In the genomic region with DNA sequence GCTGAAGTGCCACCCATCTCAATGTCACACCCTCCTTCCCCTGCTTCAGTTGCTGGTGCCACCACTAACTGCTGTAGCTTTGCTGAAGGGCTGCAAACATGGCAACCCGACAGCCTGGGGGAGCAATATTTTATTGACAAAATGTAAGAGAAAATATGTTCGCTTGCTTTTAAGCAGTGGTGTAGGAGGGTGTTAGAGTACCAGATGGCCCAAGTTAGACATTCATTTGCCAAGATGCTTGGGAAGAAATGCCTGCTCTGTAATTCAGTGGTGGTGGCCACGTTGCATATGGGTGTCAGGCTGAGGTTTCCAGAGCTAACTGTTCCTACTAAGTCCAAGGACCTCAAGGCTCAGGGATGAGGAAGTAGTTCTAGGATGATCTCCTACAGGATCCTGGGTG, we compare ENCODE assay signal across 20 mouse cellular contexts.
DNase-seq lines count a peak whose midpoint lies in the region; ATAC-seq and TF ChIP-seq lines count a peak whose summit lies in the region.
"Had no signal": no experiment of that assay in that cellular context is flagged by ENCODE, and none has a peak within 500 bp of the region (broad histone marks: within the 10 kb centered on the region; RNA-seq: fewer than 3 reads in every experiment).

No protein-coding gene starts in this region.

- no peaks in the 10 kb centered on the region for H3K36me3 ChIP-seq in forebrain, embryonic 14.5 days (ENCODE audit: control insufficient read depth, insufficient read depth, low read length)
- no peaks in the 10 kb centered on the region for H3K36me3 ChIP-seq in forebrain, embryonic 13.5 days (ENCODE audit: poor library complexity, severe bottlenecking)
- no peaks in the 10 kb centered on the region for H3K36me3 ChIP-seq in liver, postnatal 0 days (replicated peaks; ENCODE audit: insufficient read depth, low read length)
- H3K36me3 ChIP-seq: embryonic facial prominence, embryonic 10.5 days; limb, embryonic 10.5 days; lung, embryonic 15.5 days; midbrain, embryonic 15.5 days had no signal

- H3K4me2 ChIP-seq in forebrain, embryonic 14.5 days (ENCODE audit: low read length), result no peak overlapping the region
- H3K4me2 ChIP-seq in forebrain, embryonic 13.5 days, result no peak overlapping the region
- H3K4me2 ChIP-seq in liver, postnatal 0 days (ENCODE audit: low read depth, low read length), result no peak overlapping the region
- H3K4me2 ChIP-seq: liver, embryonic 11.5 days; lung, embryonic 15.5 days; midbrain, embryonic 15.5 days had no signal

- H3K27me3 ChIP-seq in forebrain, embryonic 14.5 days (replicated peaks; ENCODE audit: control insufficient read depth, insufficient read depth, low read length), result no peaks in the 10 kb centered on the region
- H3K27me3 ChIP-seq in forebrain, embryonic 13.5 days, result no peaks in the 10 kb centered on the region
- no peaks in the 10 kb centered on the region for H3K27me3 ChIP-seq in liver, postnatal 0 days (ENCODE audit: insufficient read depth, low read length)
- H3K27me3 ChIP-seq: lung, embryonic 15.5 days; megakaryocyte, embryonic 14.5 days; midbrain, embryonic 15.5 days had no signal

- intact Hi-C loops in left cerebral cortex, adult 2 months (cut with DNase I), result loop anchor here (10.0 kb wide), 2 partner anchors 485 to 645 kb away; partner anchors contain the start of gene Tox3
- intact Hi-C loops in left cerebral cortex, postnatal 36 days (cut with DNase I), result loop anchor here (10.0 kb wide), 1 partner anchor 485 kb away; the partner anchor contains the start of gene Tox3

- no peak for ATAC-seq in forebrain, embryonic 14.5 days
- ATAC-seq in forebrain, embryonic 13.5 days, result no peak
- no peak for ATAC-seq in liver, postnatal 0 days
- ATAC-seq: midbrain, embryonic 15.5 days had no signal

- no peak overlapping the region for H3K27ac ChIP-seq in forebrain, embryonic 14.5 days (ENCODE audit: low read depth, low read length)
- H3K27ac ChIP-seq in forebrain, embryonic 13.5 days, result no peak overlapping the region
- H3K27ac ChIP-seq in left cerebral cortex, adult 2 months, result no peak overlapping the region
- no peak overlapping the region for H3K27ac ChIP-seq in liver, postnatal 0 days (ENCODE audit: low read depth)
- H3K27ac ChIP-seq: embryonic facial prominence, embryonic 10.5 days; gastrocnemius, adult 2 months; limb, embryonic 10.5 days; lung, embryonic 15.5 days; midbrain, embryonic 15.5 days had no signal

- peak; percentile 46 for DNase-seq in forebrain, embryonic 14.5 days (ENCODE audit: low spot score)
- peak; percentile 13 to 29 for DNase-seq in left cerebral cortex, adult 2 months (ENCODE audit: extremely low spot score in 1 of 2, low spot score in 2 of 2)
- DNase-seq in left cerebral cortex, adult 11 months (ENCODE audit: low spot score), result no peak
- DNase-seq in left cerebral cortex, postnatal 36 days (ENCODE audit: low spot score in 2 of 2), result peak; percentile 42 to 43
- DNase-seq in telencephalon, adult 2 months (ENCODE audit: low read depth, low spot score), result peak; percentile 79
- no peak for DNase-seq in liver, postnatal 0 days
- no peak for DNase-seq in ovary, postnatal 14 days (ENCODE audit: low spot score)
- DNase-seq: cerebellum, adult 2 months; gastrocnemius, adult 2 months; heart, postnatal 4 days; kidney, adult 18-20 months; kidney, postnatal 14 days; thymus, postnatal 4 days had no signal

- peaks cover 3% of the 10 kb centered on the region; the same call in 1 of the 2 replicates for H3K4me1 ChIP-seq in forebrain, embryonic 14.5 days (ENCODE audit: control insufficient read depth, insufficient read depth, low read length)
- 0 out of 2 replicates have a peak, but pooled peaks cover 3% of the 10 kb centered on the region for H3K4me1 ChIP-seq in forebrain, embryonic 13.5 days
- H3K4me1 ChIP-seq in liver, postnatal 0 days (ENCODE audit: insufficient read depth), result no peaks in the 10 kb centered on the region
- H3K4me1 ChIP-seq: embryonic facial prominence, embryonic 10.5 days; limb, embryonic 10.5 days; lung, embryonic 15.5 days; megakaryocyte, embryonic 14.5 days had no signal

- WGBS in forebrain, embryonic 14.5 days, result 75% methylated on average over 3 of the region's 3 CpGs
- 86% methylated on average over 3 of the region's 3 CpGs for WGBS in forebrain, embryonic 13.5 days
- 81% methylated on average over 3 of the region's 3 CpGs for WGBS in liver, postnatal 0 days (ENCODE audit: insufficient replicate concordance)

- H3K9ac ChIP-seq in forebrain, embryonic 14.5 days (ENCODE audit: low read length), result no peak overlapping the region
- H3K9ac ChIP-seq in forebrain, embryonic 13.5 days, result no peak overlapping the region
- no peak overlapping the region for H3K9ac ChIP-seq in liver, postnatal 0 days (replicated peaks)
- H3K9ac ChIP-seq: lung, embryonic 15.5 days; midbrain, embryonic 15.5 days had no signal

- no peak overlapping the region for H3K4me3 ChIP-seq in forebrain, embryonic 14.5 days (ENCODE audit: low read depth, low read length)
- H3K4me3 ChIP-seq in forebrain, embryonic 13.5 days, result no peak overlapping the region
- H3K4me3 ChIP-seq in left cerebral cortex, adult 2 months, result no peak overlapping the region
- no peak overlapping the region for H3K4me3 ChIP-seq in liver, postnatal 0 days (ENCODE audit: low read depth, low read length)
- H3K4me3 ChIP-seq: embryonic facial prominence, embryonic 10.5 days; gastrocnemius, adult 2 months; limb, embryonic 10.5 days; lung, embryonic 15.5 days; megakaryocyte, embryonic 14.5 days; midbrain, embryonic 15.5 days had no signal

- no peaks in the 10 kb centered on the region for H3K9me3 ChIP-seq in forebrain, embryonic 14.5 days (replicated peaks; ENCODE audit: control insufficient read depth, low read length)
- H3K9me3 ChIP-seq in forebrain, embryonic 13.5 days (replicated peaks), result no peaks in the 10 kb centered on the region
- H3K9me3 ChIP-seq in liver, postnatal 0 days (ENCODE audit: low read length), result no peaks in the 10 kb centered on the region
- H3K9me3 ChIP-seq: embryonic facial prominence, embryonic 10.5 days; limb, embryonic 10.5 days; lung, embryonic 15.5 days; midbrain, embryonic 15.5 days had no signal

- no peak for TF ChIP-seq CTCF in left cerebral cortex, adult 2 months (IDR thresholded peaks at IDR 0.05)
- TF ChIP-seq CTCF in liver, postnatal 0 days (IDR thresholded peaks at IDR 0.05; ENCODE audit: low read depth), result no peak

- TF ChIP-seq EP300 in liver, postnatal 0 days (IDR thresholded peaks at IDR 0.05; ENCODE audit: low read depth), result no peak

Comparison
In these comparisons a context has a peak if more than half of its experiments do, and no peak if none do; other contexts are left out.
1. DNase-seq: peak in forebrain, embryonic 14.5 days (single experiment), left cerebral cortex, adult 2 months (2 of 2), left cerebral cortex, postnatal 36 days (2 of 2) and telencephalon, adult 2 months (single experiment); none in left cerebral cortex, adult 11 months (single experiment), liver, postnatal 0 days (single experiment) and ovary, postnatal 14 days (single experiment).